Mouse (Mus musculus) bone marrow, adult 2 months (tissue): ENCODE data around the gene Rbm26. TPM values are rescaled to one million over a fixed set of nuclear protein-coding genes. Genes with fewer than 3 reads are reported as not detected.

ENCODE experiments used
- H3K27ac ChIP-seq: fragments of 200-500 bp; 2 replicates; pipeline ENCODE4 v1.5.1; 2012; ENCODE audit warnings: low read depth, mild to moderate bottlenecking, control low read depth, inconsistent platforms, low read length; ENCODE audit not compliant: control insufficient read depth, poor library complexity, insufficient read depth
- H3K4me1 ChIP-seq: fragments of 200-500 bp; 2 replicates; pipeline ENCODE4 v1.6.1; 2011; ENCODE audit warnings: low read length; ENCODE audit not compliant: control insufficient read depth, insufficient read depth
- H3K4me3 ChIP-seq: fragments of 200-500 bp; replicated peaks from 2 replicates; pipeline ENCODE3; 2011; ENCODE audit warnings: mild to moderate bottlenecking, low read depth, low read length, control low read depth; ENCODE audit not compliant: control insufficient read depth
- CTCF ChIP-seq: fragments of 200-500 bp; IDR thresholded peaks from 2 replicates; pipeline ENCODE4 v1.5.1; 2011; ENCODE audit warnings: low read length, control low read depth; ENCODE audit not compliant: control insufficient read depth, insufficient read depth
- POLR2A ChIP-seq: fragments of 200-500 bp; IDR thresholded peaks from 2 replicates; pipeline ENCODE4 v1.6.1; 2011; ENCODE audit warnings: low read depth, mild to moderate bottlenecking, control low read depth, low read length, borderline replicate concordance; ENCODE audit not compliant: control insufficient read depth
- WGBS: fragments of 180-500 bp; shearing (Covaris S2); methylation state at CpG from one replicate; pipeline ENCODE4 v1.1.7; 2018; 5-methylcytosine and 5-hydroxymethylcytosine counted together
- polyA plus RNA-seq: library from polyadenylated mRNA; stranded (reverse); fragments of >200 nt; gene quantifications from 2 replicates; pipeline ENCODE4 v1.2.4, GENCODE M21; 2011; ENCODE audit warnings: low replicate concordance; ENCODE audit not compliant: missing spikeins, insufficient read depth, insufficient read length

The Rbm26 gene
- polyA plus RNA-seq, 1 experiment = 35.4 TPM

- Histone ChIP-seq H3K27ac (no peak overlapping the region), H3K4me3 (no peak overlapping the region), H3K4me1 (no peaks in the 10 kb centered on the region)
- no peak for TF ChIP-seq POLR2A
- WGBS = 72% methylated on average over 4 of the region's 4 CpGs
Measured at GRCm38 (mm10) chr14:105127715-105128385, 49.3 kb downstream of the Rbm26 start.

GRCm38 (mm10) chr14:105124513-105124912 is 52.6 kb downstream of the Rbm26 start:
- WGBS = 86% methylated on average over 9 of the region's 9 CpGs
- Histone ChIP-seq H3K4me1 (no peaks in the 10 kb centered on the region), H3K4me3 (no peak overlapping the region), H3K27ac (no peak overlapping the region)
- no peak for TF ChIP-seq POLR2A
- TF ChIP-seq CTCF = no peak

- TF ChIP-seq CTCF = no peak
- TF ChIP-seq POLR2A = no peak
- Histone ChIP-seq H3K27ac (no peak overlapping the region), H3K4me3 (no peak overlapping the region), H3K4me1 (no peaks in the 10 kb centered on the region)
- 81% methylated on average over 2 of the region's 2 CpGs for WGBS
Measured at GRCm38 (mm10) chr14:105115402-105115801, 61.7 kb downstream of the Rbm26 start.

GRCm38 (mm10) chr14:105106252-105106651 is 70.9 kb downstream of the Rbm26 start:
- Histone ChIP-seq H3K27ac (no peak overlapping the region), H3K4me1 (no peaks in the 10 kb centered on the region), H3K4me3 (no peak overlapping the region)
- TF ChIP-seq POLR2A (no peak), CTCF (no peak)
- 69% methylated on average over 2 of the region's 2 CpGs for WGBS

- TF ChIP-seq CTCF = no peak
- no peaks in the 10 kb centered on the region for H3K4me1 ChIP-seq
- WGBS = 77% methylated on average over 7 of the region's 7 CpGs
Measured at GRCm38 (mm10) chr14:105098861-105099260, 78.3 kb downstream of the Rbm26 start.

GRCm38 (mm10) chr14:105096221-105096620 is 80.9 kb downstream of the Rbm26 start:
- WGBS = 62% methylated on average over 3 of the region's 3 CpGs
- H3K4me3 ChIP-seq = no peak overlapping the region
- H3K4me1 ChIP-seq = no peaks in the 10 kb centered on the region
- H3K27ac ChIP-seq = no peak overlapping the region
- TF ChIP-seq CTCF (peak; percentile 22; the same call in 1 of the 2 replicates), POLR2A (no peak)

More at GRCm38 (mm10) chr14:105098861-105099260, 78.3 kb downstream of the Rbm26 start:
- H3K4me3 ChIP-seq = no peak overlapping the region
- H3K27ac ChIP-seq = no peak overlapping the region

- Histone ChIP-seq H3K4me3 (no peak overlapping the region), H3K27ac (no peak overlapping the region), H3K4me1 (no peaks in the 10 kb centered on the region)
- TF ChIP-seq CTCF (no peak), POLR2A (no peak)
- WGBS = 83% methylated on average over 4 of the region's 4 CpGs
Measured at GRCm38 (mm10) chr14:105087001-105087400, 90.1 kb downstream of the Rbm26 start.

GRCm38 (mm10) chr14:105085332-105085993 is 91.7 kb downstream of the Rbm26 start:
- WGBS = 76% methylated on average over 7 of the region's 7 CpGs
- no peak overlapping the region for H3K4me3 ChIP-seq
- H3K4me1 ChIP-seq = no peaks in the 10 kb centered on the region
- TF ChIP-seq POLR2A (no peak), CTCF (no peak)
- H3K27ac ChIP-seq = no peak overlapping the region

- Histone ChIP-seq H3K4me1 (no peaks in the 10 kb centered on the region), H3K27ac (no peak overlapping the region), H3K4me3 (no peak overlapping the region)
- no peak for TF ChIP-seq CTCF
- no peak for TF ChIP-seq POLR2A
- WGBS = 76% methylated on average over 8 of the region's 8 CpGs
Measured at GRCm38 (mm10) chr14:105084757-105085330, 92.3 kb downstream of the Rbm26 start.
